Mouse (Mus musculus) brain, embryonic 14.5 days (tissue): Measurements from ENCODE around the gene Prkra.

ENCODE experiments used
- CTCF ChIP-seq: fragments of 200-500 bp; IDR thresholded peaks from 2 replicates; pipeline ENCODE4 v1.5.1; 2012; ENCODE audit warnings: inconsistent platforms, mild to moderate bottlenecking, moderate library complexity, borderline replicate concordance; ENCODE audit not compliant: insufficient read depth, insufficient read length; ENCODE audit errors: extremely low read depth
- POLR2A ChIP-seq: fragments of 200-500 bp; IDR thresholded peaks from 2 replicates; pipeline ENCODE4 v1.6.1; 2012; ENCODE audit warnings: mild to moderate bottlenecking, inconsistent platforms, borderline replicate concordance; ENCODE audit not compliant: poor library complexity, insufficient read depth, insufficient read length, severe bottlenecking; ENCODE audit errors: extremely low read depth

GRCm38 (mm10) chr2:76611996-76612395 lies 35.8 kb downstream of the Prkra start:
- TF ChIP-seq POLR2A (no peak), CTCF (no peak)
